Mouse (Mus musculus): ENCODE results near the gene Clpb.
A peak's percentile ranks its signal among the peaks of the same experiment; 100 is the strongest.

Gene Clpb

GRCm38 (mm10) chr7:101676033-101676761, 12.8 kb downstream of the Clpb start:
- no peak for DNase-seq

GRCm38 (mm10) chr7:101676762-101677308, 13.4 kb downstream of the Clpb start:
- no peak for DNase-seq

GRCm38 (mm10) chr7:101679591-101679990, 16.2 kb downstream of the Clpb start:
- peak; percentile 81 for DNase-seq

GRCm38 (mm10) chr7:101680961-101681360, 17.5 kb downstream of the Clpb start:
- DNase-seq, result no peak

GRCm38 (mm10) chr7:101681565-101682071, 18.2 kb downstream of the Clpb start:
- no peak for DNase-seq

- no peak for DNase-seq
Observed at GRCm38 (mm10) chr7:101682886-101683285, 19.5 kb downstream of the Clpb start.

GRCm38 (mm10) chr7:101683976-101684630, 20.7 kb downstream of the Clpb start:
- no peak for DNase-seq

- no peak for DNase-seq
Observed at GRCm38 (mm10) chr7:101684671-101685070, 21.2 kb downstream of the Clpb start.

GRCm38 (mm10) chr7:101687144-101687543, 23.7 kb downstream of the Clpb start:
- DNase-seq, result no peak

GRCm38 (mm10) chr7:101690471-101690870, 27.0 kb downstream of the Clpb start:
- DNase-seq, result no peak

- DNase-seq, result no peak
Observed at GRCm38 (mm10) chr7:101691863-101692262, 28.4 kb downstream of the Clpb start.

- no peak for DNase-seq
Observed at GRCm38 (mm10) chr7:101692446-101692845, 29.0 kb downstream of the Clpb start.

GRCm38 (mm10) chr7:101695483-101695882, 32.0 kb downstream of the Clpb start:
- no peak for DNase-seq

- DNase-seq, result no peak
Observed at GRCm38 (mm10) chr7:101696931-101697723, 33.7 kb downstream of the Clpb start.

GRCm38 (mm10) chr7:101700296-101700695, 36.9 kb downstream of the Clpb start:
- no peak for DNase-seq

GRCm38 (mm10) chr7:101702706-101703105, 39.3 kb downstream of the Clpb start:
- DNase-seq, result no peak

GRCm38 (mm10) chr7:101709586-101709985, 46.2 kb downstream of the Clpb start:
- DNase-seq, result no peak

- DNase-seq, result no peak
Observed at GRCm38 (mm10) chr7:101710236-101710635, 46.8 kb downstream of the Clpb start.

GRCm38 (mm10) chr7:101713828-101714400, 50.5 kb downstream of the Clpb start:
- DNase-seq, result no peak

- no peak for DNase-seq
Observed at GRCm38 (mm10) chr7:101715041-101715551, 51.7 kb downstream of the Clpb start.

- no peak for DNase-seq
Observed at GRCm38 (mm10) chr7:101720356-101720755, 56.9 kb downstream of the Clpb start.

GRCm38 (mm10) chr7:101725081-101725480, 61.6 kb downstream of the Clpb start:
- no peak for DNase-seq

GRCm38 (mm10) chr7:101726980-101727379, 63.5 kb downstream of the Clpb start:
- no peak for DNase-seq

Data from right cerebral cortex, postnatal 14 days (tissue).